Mouse (Mus musculus) megakaryocyte, adult 5-6 weeks (primary cell): Measurements from ENCODE around the gene Osbpl9. TPM values are rescaled to one million over a fixed set of nuclear protein-coding genes. Genes with fewer than 3 reads are reported as not detected.

Experiments used
- ATAC-seq: 2 replicates; pipeline ENCODE4 v1.8.0; 2016; ENCODE audit warnings: mild to moderate bottlenecking, inconsistent platforms; ENCODE audit not compliant: poor library complexity, severe bottlenecking
- total RNA-seq, 2 experiments: library from RNA; stranded (forward) in 1 of 2; stranded (reverse) in 1 of 2; fragments of 153-499, 151-499 nt in 1 of 2; fragments of 221-1000, 200-1000 nt in 1 of 2; gene quantifications; 2 replicates each; pipeline versions ENCODE4 v1.2.3 to v1.2.4; 2015 to 2017

Osbpl9 gene
- total RNA-seq, 2 experiments from 2014 or later = 161 to 217 TPM

- no peak for ATAC-seq
These were observed 95.5 kb downstream of the Osbpl9 start for GRCm38 (mm10) chr4:109106594-109106993.

GRCm38 (mm10) chr4:109106034-109106433 is 96.0 kb downstream of the Osbpl9 start:
- ATAC-seq = no peak

GRCm38 (mm10) chr4:109105254-109105653 is 96.8 kb downstream of the Osbpl9 start:
- no peak for ATAC-seq

- no peak for ATAC-seq
These were observed 98.8 kb downstream of the Osbpl9 start for GRCm38 (mm10) chr4:109103145-109103883.

DNA sequence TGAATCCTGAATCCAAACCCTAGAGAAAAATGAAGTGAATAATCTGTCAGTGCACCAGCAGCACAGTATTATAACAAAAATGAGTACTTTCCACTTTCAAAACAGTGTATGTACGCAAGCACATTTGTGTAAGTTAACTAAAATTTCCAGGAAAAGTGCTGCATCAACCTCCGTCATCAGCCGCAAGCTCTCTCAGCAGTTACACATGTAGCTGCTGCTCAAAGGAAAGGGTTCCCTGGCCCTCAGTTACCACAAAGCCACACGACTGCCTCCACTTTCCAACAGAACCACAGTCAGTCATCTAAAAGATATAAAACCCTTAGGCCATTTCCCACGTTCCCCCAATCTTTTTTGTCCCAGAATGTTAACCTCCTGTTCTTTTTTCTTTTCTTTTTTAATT is 99.5 kb downstream of the Osbpl9 start:
- peak; percentile 56; the same call in 1 of the 2 replicates for ATAC-seq

- ATAC-seq = no peak
These were observed 103.2 kb downstream of the Osbpl9 start for GRCm38 (mm10) chr4:109098861-109099260.

DNA sequence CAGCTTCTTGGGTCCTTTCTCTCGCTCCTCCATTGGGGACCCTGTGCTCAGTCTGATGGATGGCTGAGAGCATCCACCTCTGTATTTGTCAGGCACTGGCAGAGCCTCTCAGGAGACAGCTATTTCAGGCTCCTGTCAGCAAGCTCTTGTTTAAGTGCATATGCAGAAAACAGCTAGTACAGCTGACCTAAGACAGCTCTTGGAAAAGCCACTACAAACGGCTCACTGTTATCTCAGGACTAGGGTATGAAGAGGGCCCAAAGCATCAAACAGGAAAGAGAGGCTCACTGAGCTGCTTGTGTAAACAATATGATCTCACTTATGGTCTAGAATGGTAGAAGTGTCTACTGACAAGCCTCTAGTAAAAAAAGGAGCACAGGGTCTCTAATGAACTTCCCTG is 107.8 kb downstream of the Osbpl9 start:
- no peak for ATAC-seq

DNA sequence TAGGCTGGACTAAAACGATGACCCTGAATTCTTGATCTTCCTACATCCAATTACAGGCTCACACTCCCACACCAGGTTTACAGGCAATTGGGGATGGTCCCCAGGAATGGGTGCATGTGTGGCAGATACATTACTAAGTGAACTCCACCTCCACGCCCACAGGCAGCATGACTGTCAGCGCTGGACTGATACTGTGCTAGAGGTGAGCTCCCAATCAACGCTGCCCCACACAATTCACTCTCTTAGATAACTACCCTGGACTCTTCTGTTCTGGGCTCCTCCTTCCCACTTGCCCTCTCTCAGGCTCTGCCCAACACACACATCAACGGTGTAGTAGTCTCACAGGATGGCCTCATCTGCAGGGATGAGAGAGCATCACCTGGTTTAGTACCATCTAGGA is 109.7 kb downstream of the Osbpl9 start:
- ATAC-seq = no peak

- no peak for ATAC-seq
These were observed 110.8 kb downstream of the Osbpl9 start for GRCm38 (mm10) chr4:109091241-109091777.

DNA sequence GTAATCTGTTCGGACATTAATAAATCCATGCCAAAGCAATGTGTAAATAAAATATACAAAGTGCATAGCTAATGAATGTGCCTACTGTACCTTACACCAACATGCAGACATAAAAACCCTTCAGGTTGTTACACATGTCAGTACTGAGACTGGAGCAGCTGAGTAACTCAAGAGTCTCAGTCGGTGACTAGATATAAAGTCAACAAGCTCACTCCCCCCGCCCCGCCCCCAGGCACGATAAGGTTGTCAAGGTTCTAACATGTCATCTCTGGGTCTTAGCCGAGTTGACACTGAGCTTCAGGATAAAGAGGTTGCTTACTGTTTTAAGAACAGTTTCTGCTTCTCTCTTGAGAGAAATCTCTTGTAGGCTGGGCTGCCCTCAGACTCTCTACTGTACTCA is 112.1 kb downstream of the Osbpl9 start:
- ATAC-seq = no peak

DNA sequence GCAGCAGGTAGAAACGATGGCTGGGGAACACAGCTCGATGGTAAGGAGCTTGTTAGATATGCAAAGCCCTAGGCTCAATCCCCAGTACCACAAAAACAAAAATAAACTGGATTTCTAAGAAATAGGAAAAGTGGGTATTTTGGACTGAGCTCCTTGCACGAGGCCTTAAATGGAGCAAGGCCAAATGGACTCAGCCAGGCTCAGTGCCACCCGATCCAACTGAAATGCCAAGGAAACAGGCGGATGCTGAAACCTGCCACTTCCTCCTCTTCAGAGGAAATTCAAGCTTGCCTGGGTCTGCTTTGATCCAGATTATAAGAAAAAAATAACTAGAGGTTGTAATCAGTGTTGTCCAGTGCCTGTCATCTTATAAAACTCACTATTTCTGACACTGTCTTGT is 112.9 kb downstream of the Osbpl9 start:
- no peak for ATAC-seq

DNA sequence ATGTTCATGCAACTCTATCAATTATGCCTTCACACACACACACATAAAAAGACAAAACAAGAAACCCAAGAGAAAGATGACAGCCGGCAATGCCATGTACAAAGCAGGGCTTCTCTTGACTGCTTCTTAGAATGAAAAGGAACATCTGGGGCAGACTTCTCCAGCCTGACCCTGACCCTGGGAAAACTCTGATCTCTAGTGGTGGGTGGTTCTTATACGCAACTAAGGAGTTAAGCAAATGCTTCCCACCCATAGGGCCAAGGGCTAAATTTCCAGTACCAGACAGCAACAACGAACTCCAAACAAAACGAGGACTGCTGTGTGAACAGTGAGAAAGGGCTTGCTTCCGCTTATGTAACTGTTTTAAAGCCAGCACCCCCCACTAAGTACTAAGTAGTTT is 122.0 kb downstream of the Osbpl9 start:
- no peak for ATAC-seq

DNA sequence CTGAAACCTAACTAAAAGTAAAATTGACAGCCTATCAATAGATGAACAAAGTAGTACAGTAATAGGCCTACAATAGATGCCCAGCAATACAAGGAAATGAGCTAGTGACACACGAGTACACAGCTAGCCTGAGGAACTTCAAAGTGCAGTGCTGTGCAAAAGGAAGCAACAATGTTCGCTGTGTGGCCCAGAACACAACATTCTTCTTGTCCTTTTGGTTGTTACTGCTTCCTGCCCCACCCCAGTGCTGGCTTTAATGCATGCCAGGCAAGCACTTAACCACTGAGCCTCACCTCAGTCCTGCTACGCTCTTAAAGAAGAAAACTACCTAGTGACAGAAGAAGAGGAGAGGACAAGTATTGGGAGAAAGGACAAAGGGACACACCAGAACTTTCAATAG is 122.4 kb downstream of the Osbpl9 start:
- 0 out of 2 replicates have a peak, but pooled peaks have one; percentile 21 for ATAC-seq

DNA sequence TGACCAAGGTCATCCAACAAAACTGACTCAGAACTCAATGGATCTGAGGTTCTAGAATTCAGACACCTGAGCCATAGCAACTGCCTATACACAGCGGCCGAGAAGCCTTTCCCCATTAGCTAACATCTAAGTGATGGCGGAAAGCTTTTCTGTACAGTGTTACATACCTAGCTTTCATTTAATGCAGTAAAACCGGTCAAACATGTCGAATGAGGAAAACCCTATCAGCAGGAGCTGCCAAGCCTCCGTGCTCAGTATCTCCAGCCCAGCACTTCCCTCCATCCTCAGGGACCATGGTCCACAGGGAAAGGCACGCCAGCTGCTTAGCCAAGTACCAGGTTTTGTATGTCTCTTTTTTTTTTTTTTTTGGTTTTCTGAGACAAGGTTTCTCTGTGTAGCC is 123.1 kb downstream of the Osbpl9 start:
- no peak for ATAC-seq

DNA sequence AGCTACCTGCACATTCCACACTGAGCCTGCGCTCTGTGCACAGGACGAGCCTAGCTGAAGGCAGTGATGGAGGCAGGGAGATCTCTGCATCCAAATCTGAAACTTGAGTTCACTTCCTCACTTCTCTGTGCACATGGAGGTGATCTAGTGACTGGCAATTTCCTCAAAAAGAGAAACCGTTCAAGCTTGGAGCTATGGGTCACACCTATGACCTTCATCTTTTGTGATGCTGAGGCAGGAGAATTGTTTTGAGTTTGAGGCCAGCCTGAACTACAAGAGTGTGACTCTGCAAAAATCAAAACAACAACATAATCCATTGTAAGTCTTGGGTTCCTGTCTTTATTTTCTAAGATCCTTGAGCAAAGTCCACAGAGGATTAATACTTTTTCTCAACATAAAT is 128.8 kb downstream of the Osbpl9 start:
- ATAC-seq = no peak

- ATAC-seq = no peak
These were observed 129.2 kb downstream of the Osbpl9 start for GRCm38 (mm10) chr4:109072891-109073290.

- no peak for ATAC-seq
These were observed 136.4 kb downstream of the Osbpl9 start for GRCm38 (mm10) chr4:109065714-109066113.

DNA sequence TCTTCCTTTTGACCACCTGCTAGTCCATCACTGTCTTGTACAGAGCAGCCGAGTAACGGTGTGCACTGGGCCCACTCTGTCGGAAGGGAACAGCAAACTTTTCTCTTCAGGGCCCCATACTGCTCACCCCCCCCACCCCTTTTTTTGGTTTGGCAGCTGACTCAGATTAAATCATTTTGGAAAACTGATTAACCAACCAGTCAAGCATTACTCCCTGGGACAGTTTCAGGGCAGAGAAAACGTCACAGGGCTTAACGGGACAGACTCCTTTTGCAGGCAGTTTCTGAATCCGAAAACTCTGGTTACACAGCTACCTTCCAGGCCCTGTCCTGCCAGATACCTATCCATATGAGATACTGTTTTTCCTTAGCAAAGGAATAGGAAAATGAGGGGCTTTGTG is 137.1 kb downstream of the Osbpl9 start:
- ATAC-seq = no peak

GRCm38 (mm10) chr4:109059255-109059821 is 142.7 kb downstream of the Osbpl9 start:
- ATAC-seq = peak; percentile 49; the same call in 1 of the 2 replicates

DNA sequence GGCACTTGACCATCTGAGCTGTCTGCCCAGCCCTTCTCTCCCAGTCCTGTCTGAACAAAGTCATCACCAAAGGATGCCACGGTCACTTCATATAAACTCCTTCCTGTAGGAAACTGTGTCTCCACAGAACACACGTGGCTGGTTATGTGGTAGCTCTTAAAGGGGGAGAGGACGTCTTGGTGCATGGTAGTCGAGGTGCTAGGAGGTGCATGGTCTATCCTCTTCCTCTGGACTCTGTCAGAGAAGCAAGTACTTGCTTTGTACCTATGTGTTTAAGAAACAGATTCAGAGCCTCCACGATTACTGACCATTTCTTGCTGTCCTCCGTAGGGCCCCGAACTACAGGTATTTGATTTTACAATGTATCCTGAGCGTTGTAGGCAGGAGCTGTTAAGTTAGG is 144.4 kb downstream of the Osbpl9 start:
- no peak for ATAC-seq

DNA sequence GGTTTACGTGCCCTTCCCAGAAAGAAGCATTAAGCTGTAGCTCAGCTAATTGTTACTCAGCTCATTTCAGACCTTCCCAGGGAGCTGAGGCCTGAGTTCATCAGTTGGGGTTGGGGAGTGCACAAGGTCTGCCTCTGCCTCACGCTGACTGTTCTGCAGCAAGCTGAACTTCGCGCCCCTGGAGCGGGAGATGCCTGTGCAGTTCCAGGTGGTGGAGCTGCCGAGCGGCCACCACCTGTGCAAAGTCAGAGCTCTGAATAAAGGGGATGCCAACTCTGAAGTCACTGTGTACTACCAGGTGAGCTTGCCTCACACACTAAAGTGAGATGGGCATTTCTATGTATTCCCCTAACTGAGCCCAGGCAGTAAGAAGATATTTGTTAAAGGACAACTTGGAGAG is 145.7 kb downstream of the Osbpl9 start:
- no peak for ATAC-seq

DNA sequence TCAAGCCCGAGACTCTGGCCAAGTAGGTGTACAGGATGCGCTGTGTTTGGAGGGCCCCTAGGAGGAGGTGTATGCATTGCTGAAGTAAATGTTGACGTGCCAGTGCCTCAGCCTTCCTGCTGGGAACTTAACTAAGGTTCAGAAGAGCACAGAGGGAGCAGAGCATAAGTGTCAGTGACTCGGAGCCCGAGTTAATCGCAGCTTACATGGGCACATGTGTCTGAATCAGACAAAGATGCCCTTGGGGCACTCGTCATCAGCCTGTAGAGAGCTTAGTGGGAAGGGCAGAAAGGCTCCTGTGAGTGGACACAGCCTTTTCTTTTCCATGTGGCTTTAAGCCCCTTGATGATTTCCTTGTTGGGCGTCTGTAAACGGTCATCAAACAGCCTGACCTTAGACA is 148.1 kb downstream of the Osbpl9 start:
- no peak for ATAC-seq
